Mouse (Mus musculus) MEL (cell line): ENCODE data around the gene Heg1.

Experiments
- CTCF ChIP-seq, 3 experiments: IDR thresholded peaks in 2 of 3; conservative IDR thresholded peaks in 1 of 3; 2 replicates each; pipeline ENCODE4 v1.5.1; 2011 to 2012; ENCODE audit warnings: low read length in 3 of 3, low read depth in 2 of 3, mild to moderate bottlenecking in 2 of 3, improper control_type of control experiment in 1 of 3, inconsistent platforms in 1 of 3, mixed read lengths in 1 of 3, moderate library complexity in 1 of 3; ENCODE audit not compliant: control insufficient read depth in 1 of 3, insufficient read depth in 1 of 3, poor library complexity in 1 of 3, severe bottlenecking in 1 of 3
- JUND ChIP-seq: IDR thresholded peaks from 2 replicates; pipeline ENCODE4 v1.6.1; 2011; ENCODE audit warnings: low read depth, mild to moderate bottlenecking, improper control_type of control experiment, low read length
- MAFK ChIP-seq: IDR thresholded peaks from 2 replicates; pipeline ENCODE4 v1.6.1; 2011; ENCODE audit warnings: low read depth, mild to moderate bottlenecking, low read length, improper control_type of control experiment, borderline replicate concordance
- MYC ChIP-seq: IDR thresholded peaks from 2 replicates; pipeline ENCODE4 v1.6.1; 2011; ENCODE audit warnings: low read depth, mild to moderate bottlenecking, low read length, improper control_type of control experiment, moderate library complexity
- NELFE ChIP-seq: IDR thresholded peaks from 2 replicates; pipeline ENCODE4 v1.6.1; 2011; ENCODE audit warnings: low read depth, low read length, improper control_type of control experiment
- POLR2A ChIP-seq, 2 experiments: IDR thresholded peaks; 2 replicates each; pipeline ENCODE4 v1.6.1; 2011 to 2012; ENCODE audit warnings: low read length in 2 of 2, mild to moderate bottlenecking in 2 of 2, control low read depth in 1 of 2, improper control_type of control experiment in 1 of 2, low read depth in 1 of 2, moderate library complexity in 1 of 2; ENCODE audit not compliant: control insufficient read depth in 1 of 2, insufficient read depth in 1 of 2, poor library complexity in 1 of 2
- RAD21 ChIP-seq: IDR thresholded peaks from 2 replicates; pipeline ENCODE4 v1.6.1; 2011; ENCODE audit warnings: mild to moderate bottlenecking, low read depth, low read length, improper control_type of control experiment
- UBTF ChIP-seq: IDR thresholded peaks from 2 replicates; pipeline ENCODE4 v1.6.1; 2012; ENCODE audit warnings: low read depth, mild to moderate bottlenecking, inconsistent platforms, low read length, improper control_type of control experiment, moderate library complexity, borderline replicate concordance; ENCODE audit not compliant: insufficient read depth
- ZNF384 ChIP-seq: IDR thresholded peaks from 2 replicates; pipeline ENCODE4 v1.6.1; 2012; ENCODE audit warnings: low read depth, mild to moderate bottlenecking, inconsistent platforms, low read length, improper control_type of control experiment

DNA sequence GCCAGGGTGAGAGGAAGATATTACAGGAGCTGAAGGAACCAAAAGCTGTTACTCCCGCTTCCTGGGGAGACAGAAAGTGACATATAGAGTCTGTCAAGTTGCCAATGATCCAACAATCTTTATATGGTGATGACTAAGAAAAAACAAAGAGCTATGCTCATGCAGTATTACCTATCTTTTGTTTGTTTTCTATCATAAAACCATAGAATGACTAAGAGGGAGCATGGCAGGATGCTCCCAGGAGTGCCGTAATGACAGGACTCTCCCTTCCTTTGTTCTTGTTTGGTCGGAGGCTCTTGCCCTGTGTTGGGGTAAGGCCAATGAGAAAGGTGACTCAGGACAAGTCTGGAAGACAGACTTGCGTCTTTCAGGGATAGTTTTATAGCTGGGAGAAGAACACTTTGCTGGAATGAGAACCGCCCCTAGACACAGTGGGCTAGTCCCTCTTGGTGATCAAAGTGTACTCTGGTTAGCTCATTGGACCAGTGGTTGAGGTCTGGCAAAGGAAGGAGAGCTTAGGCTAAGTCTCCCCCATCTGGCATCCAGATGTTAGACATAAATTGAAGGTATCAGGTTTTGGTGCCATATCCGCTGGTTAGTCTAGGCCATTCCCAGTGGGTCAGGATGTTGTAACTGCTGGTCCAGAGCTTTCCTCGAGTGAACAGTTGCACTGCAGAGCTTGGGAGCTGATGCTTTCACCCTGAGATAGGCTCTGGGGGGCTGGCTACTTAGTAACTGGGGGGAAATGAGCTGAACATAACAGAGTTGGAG lies 55.0 kb downstream of the Heg1 start:
- no peak for TF ChIP-seq JUND
- no peak for TF ChIP-seq NELFE
- no peak for TF ChIP-seq CTCF (IDR thresholded peaks at IDR 0.05 in 2 of 3, conservative IDR thresholded peaks at IDR 0.05 in 1 of 3; ENCODE audit: control insufficient read depth in 1 of 3, insufficient read depth in 1 of 3, low read depth in 2 of 3, low read length in 3 of 3, poor library complexity in 1 of 3, severe bottlenecking in 1 of 3)
- no peak for TF ChIP-seq ZNF384
- no peak for TF ChIP-seq MYC
- no peak for TF ChIP-seq RAD21
- TF ChIP-seq MAFK = no peak
- no peak for TF ChIP-seq UBTF
- no peak for TF ChIP-seq POLR2A (IDR thresholded peaks at IDR 0.05; ENCODE audit: control insufficient read depth in 1 of 2, insufficient read depth in 1 of 2, low read depth in 1 of 2, low read length in 2 of 2, poor library complexity in 1 of 2)
